Mouse (Mus musculus) left cerebral cortex, adult 2 months (tissue): ENCODE results near the gene Sec16b. TPM values are rescaled to one million over a fixed set of nuclear protein-coding genes. Genes with fewer than 3 reads are reported as not detected.

Experiments
- DNase-seq, 2 experiments: peaks; one replicate each; pipeline ENCODE4 v3.0.0; 2021 to 2022; ENCODE audit warnings: low spot score in 2 of 2, mixed read lengths in 1 of 2; ENCODE audit errors: extremely low spot score in 1 of 2
- H3K27ac ChIP-seq: fragments of 200-600 bp; 2 replicates; pipeline ENCODE4 v1.8.1; 2022
- H3K4me3 ChIP-seq: fragments of 200-600 bp; 2 replicates; pipeline ENCODE4 v1.8.1; 2022
- CTCF ChIP-seq: fragments of 200-600 bp; IDR thresholded peaks from 2 replicates; pipeline ENCODE4 v1.8.1; 2022; ENCODE audit warnings: antibody characterized with exemption, mild to moderate bottlenecking, moderate library complexity
- intact Hi-C: fragments of 180-260 bp; cut with DNase I; formaldehyde crosslinking; loops from one replicate; pipeline ENCODE4 v1.15.1; 2025
- total RNA-seq, 2 experiments: library from RNA; stranded (reverse); gene quantifications; 2 replicates each; pipeline ENCODE4 v1.2.3; 2021

The Sec16b gene
- total RNA-seq, 2 experiments from 2014 or later, result 1.4 TPM

GRCm38 (mm10) chr1:157567819-157568218 lies 61.3 kb downstream of the Sec16b start:
- TF ChIP-seq CTCF, result no peak
- intact Hi-C loops, result loop anchor here (5.0 kb wide), 1 partner anchor 834 kb away; no protein-coding TSS in a partner anchor
- no peak overlapping the region for H3K4me3 ChIP-seq
- DNase-seq, result no peak
- no peak overlapping the region for H3K27ac ChIP-seq

GRCm38 (mm10) chr1:157569263-157570090 lies 62.9 kb downstream of the Sec16b start:
- Histone ChIP-seq H3K27ac (no peak overlapping the region), H3K4me3 (no peak overlapping the region)
- no peak for TF ChIP-seq CTCF
- DNase-seq, result no peak
- intact Hi-C loops, result loop anchor here (5.0 kb wide), 2 partner anchors 68 to 833 kb away; no protein-coding TSS in a partner anchor

GRCm38 (mm10) chr1:157575316-157575715 lies 68.8 kb downstream of the Sec16b start:
- DNase-seq, result no peak
- no peak overlapping the region for H3K27ac ChIP-seq
- TF ChIP-seq CTCF, result no peak
- intact Hi-C loops, result no loop called here
- no peak overlapping the region for H3K4me3 ChIP-seq

- no peak for TF ChIP-seq CTCF
- DNase-seq, result no peak
- Histone ChIP-seq H3K27ac (no peak overlapping the region), H3K4me3 (no peak overlapping the region)
- intact Hi-C loops, result no loop called here
These were observed 71.8 kb downstream of the Sec16b start for GRCm38 (mm10) chr1:157578336-157578735.

- no peak for TF ChIP-seq CTCF
- Histone ChIP-seq H3K4me3 (no peak overlapping the region), H3K27ac (no peak overlapping the region)
- intact Hi-C loops, result no loop called here
- no peak for DNase-seq
These were observed 80.0 kb downstream of the Sec16b start for GRCm38 (mm10) chr1:157586556-157586955.

- no peak for TF ChIP-seq CTCF
- DNase-seq, result no peak
- Histone ChIP-seq H3K27ac (no peak overlapping the region), H3K4me3 (no peak overlapping the region)
- intact Hi-C loops, result no loop called here
These were observed 85.5 kb downstream of the Sec16b start for GRCm38 (mm10) chr1:157592039-157592438.

GRCm38 (mm10) chr1:157594561-157594960 lies 88.0 kb downstream of the Sec16b start:
- intact Hi-C loops, result no loop called here
- no peak for TF ChIP-seq CTCF
- no peak for DNase-seq

GRCm38 (mm10) chr1:157595165-157595564 lies 88.6 kb downstream of the Sec16b start:
- Histone ChIP-seq H3K27ac (no peak overlapping the region), H3K4me3 (no peak overlapping the region)
- no peak for TF ChIP-seq CTCF
- no peak for DNase-seq
- intact Hi-C loops, result no loop called here

More at GRCm38 (mm10) chr1:157594561-157594960, 88.0 kb downstream of the Sec16b start:
- Histone ChIP-seq H3K4me3 (no peak overlapping the region), H3K27ac (no peak overlapping the region)

GRCm38 (mm10) chr1:157604513-157604912 lies 98.0 kb downstream of the Sec16b start:
- Histone ChIP-seq H3K4me3 (no peak overlapping the region), H3K27ac (no peak overlapping the region)
- DNase-seq, result no peak
- no peak for TF ChIP-seq CTCF
- intact Hi-C loops, result no loop called here

Other genes starting within 250 kb of the Sec16b start
- gene Rasal2, start 94.1 kb upstream of the Sec16b start, total RNA-seq, result 10 to 100 TPM; 87.6 to 90.9 TPM
- 1 to 10 TPM; 3.7 to 5.0 TPM for gene Cryzl2, start 48.2 kb upstream of the Sec16b start, total RNA-seq